ENCODE assay signal across 8 mouse cellular contexts in genomic region chrX:98701635-98702034, GRCm38 (mm10).
DNase-seq lines count a peak whose midpoint lies in the region; ATAC-seq and TF ChIP-seq lines count a peak whose summit lies in the region.

No protein-coding gene starts in this region.

- no peak overlapping the region for H3K27ac ChIP-seq in intestine, postnatal 0 days (ENCODE audit: low read depth, low read length)
- H3K27ac ChIP-seq in intestine, embryonic 15.5 days: no peak overlapping the region
- no peak overlapping the region for H3K27ac ChIP-seq in embryonic facial prominence, embryonic 14.5 days (replicated peaks; ENCODE audit: low read depth, low read length)
- H3K27ac ChIP-seq in hindbrain, embryonic 12.5 days: no peak overlapping the region
- no peak overlapping the region for H3K27ac ChIP-seq in left cerebral cortex, adult 2 months
- no peak overlapping the region for H3K27ac ChIP-seq in midbrain, embryonic 11.5 days (ENCODE audit: low read depth, low read length)

- ATAC-seq in intestine, postnatal 0 days: no peak
- ATAC-seq in intestine, embryonic 15.5 days: no peak
- ATAC-seq in embryonic facial prominence, embryonic 14.5 days (ENCODE audit: low read depth): peak; percentile 60; the same call in 1 of the 2 replicates
- ATAC-seq in hindbrain, embryonic 12.5 days (ENCODE audit: low FRiP score): peak; percentile 54; the same call in 1 of the 2 replicates
- ATAC-seq in midbrain, embryonic 11.5 days (ENCODE audit: low FRiP score): no peak; the same call in 1 of the 2 replicates

- intact Hi-C loops in left cerebral cortex, adult 2 months (cut with DNase I): loop anchor here (1.0 kb wide), 1 partner anchor 218 kb away; no protein-coding TSS in a partner anchor

- H3K9ac ChIP-seq in intestine, postnatal 0 days (ENCODE audit: low read depth, low read length): no peak overlapping the region
- no peak overlapping the region for H3K9ac ChIP-seq in intestine, embryonic 15.5 days
- no peak overlapping the region for H3K9ac ChIP-seq in embryonic facial prominence, embryonic 14.5 days (ENCODE audit: low read depth, low read length)
- H3K9ac ChIP-seq in hindbrain, embryonic 12.5 days: no peak overlapping the region
- H3K9ac ChIP-seq in midbrain, embryonic 11.5 days (ENCODE audit: low read length): no peak overlapping the region

- no peaks in the 10 kb centered on the region for H3K4me1 ChIP-seq in intestine, postnatal 0 days (replicated peaks; ENCODE audit: control insufficient read depth, insufficient read depth, low read length)
- no peaks in the 10 kb centered on the region for H3K4me1 ChIP-seq in intestine, embryonic 15.5 days (replicated peaks)
- no peaks in the 10 kb centered on the region for H3K4me1 ChIP-seq in embryonic facial prominence, embryonic 14.5 days (ENCODE audit: control insufficient read depth, insufficient read depth, low read length)
- no peaks in the 10 kb centered on the region for H3K4me1 ChIP-seq in hindbrain, embryonic 12.5 days
- no peaks in the 10 kb centered on the region for H3K4me1 ChIP-seq in midbrain, embryonic 11.5 days (ENCODE audit: control insufficient read depth, insufficient read depth, low read length)

- 11% methylated on average over 4 of the region's 4 CpGs for WGBS in intestine, postnatal 0 days
- WGBS in intestine, embryonic 15.5 days: 21% methylated on average over 4 of the region's 4 CpGs
- 20% methylated on average over 4 of the region's 4 CpGs for WGBS in embryonic facial prominence, embryonic 14.5 days
- 22% methylated on average over 4 of the region's 4 CpGs for WGBS in hindbrain, embryonic 12.5 days
- 24% methylated on average over 4 of the region's 4 CpGs for WGBS in midbrain, embryonic 11.5 days

- H3K4me2 ChIP-seq in intestine, postnatal 0 days (replicated peaks; ENCODE audit: low read depth): no peak overlapping the region
- no peak overlapping the region for H3K4me2 ChIP-seq in intestine, embryonic 15.5 days (replicated peaks)
- H3K4me2 ChIP-seq in embryonic facial prominence, embryonic 14.5 days (ENCODE audit: low read depth, low read length): no peak overlapping the region
- no peak overlapping the region for H3K4me2 ChIP-seq in hindbrain, embryonic 12.5 days (replicated peaks)
- no peak overlapping the region for H3K4me2 ChIP-seq in midbrain, embryonic 11.5 days

- H3K27me3 ChIP-seq in intestine, postnatal 0 days (replicated peaks; ENCODE audit: control insufficient read depth, insufficient read depth, low read length): no peaks in the 10 kb centered on the region
- H3K27me3 ChIP-seq in intestine, embryonic 15.5 days (replicated peaks): no peaks in the 10 kb centered on the region
- peaks cover 3% of the 10 kb centered on the region; the same call in 1 of the 2 replicates for H3K27me3 ChIP-seq in embryonic facial prominence, embryonic 14.5 days (replicated peaks; ENCODE audit: control insufficient read depth, insufficient read depth, low read length)
- no peaks in the 10 kb centered on the region for H3K27me3 ChIP-seq in hindbrain, embryonic 12.5 days
- H3K27me3 ChIP-seq in midbrain, embryonic 11.5 days (ENCODE audit: control insufficient read depth, insufficient read depth, low read length): no peaks in the 10 kb centered on the region

- H3K9me3 ChIP-seq in intestine, postnatal 0 days (ENCODE audit: control insufficient read depth): no peaks in the 10 kb centered on the region
- no peaks in the 10 kb centered on the region for H3K9me3 ChIP-seq in intestine, embryonic 15.5 days
- H3K9me3 ChIP-seq in embryonic facial prominence, embryonic 14.5 days (ENCODE audit: control insufficient read depth, low read length): no peaks in the 10 kb centered on the region
- no peaks in the 10 kb centered on the region for H3K9me3 ChIP-seq in hindbrain, embryonic 12.5 days (replicated peaks)
- H3K9me3 ChIP-seq in midbrain, embryonic 11.5 days (ENCODE audit: control insufficient read depth, low read length): no peaks in the 10 kb centered on the region

- TF ChIP-seq CTCF in intestine, postnatal 0 days (IDR thresholded peaks at IDR 0.05; ENCODE audit: low read depth): peak; percentile 86
- peak; percentile 76 for TF ChIP-seq CTCF in left cerebral cortex, adult 2 months (IDR thresholded peaks at IDR 0.05)

- H3K4me3 ChIP-seq in intestine, postnatal 0 days (ENCODE audit: low read depth, low read length): no peak overlapping the region
- no peak overlapping the region for H3K4me3 ChIP-seq in intestine, embryonic 15.5 days (replicated peaks)
- no peak overlapping the region for H3K4me3 ChIP-seq in embryonic facial prominence, embryonic 14.5 days (ENCODE audit: low read depth, low read length)
- no peak overlapping the region for H3K4me3 ChIP-seq in hindbrain, embryonic 12.5 days
- H3K4me3 ChIP-seq in left cerebral cortex, adult 2 months: no peak overlapping the region
- H3K4me3 ChIP-seq in midbrain, embryonic 11.5 days (ENCODE audit: low read depth, low read length): no peak overlapping the region

- no peaks in the 10 kb centered on the region for H3K36me3 ChIP-seq in intestine, postnatal 0 days (ENCODE audit: control insufficient read depth, insufficient read depth)
- no peaks in the 10 kb centered on the region for H3K36me3 ChIP-seq in intestine, embryonic 15.5 days
- no peaks in the 10 kb centered on the region for H3K36me3 ChIP-seq in embryonic facial prominence, embryonic 14.5 days (ENCODE audit: control insufficient read depth, insufficient read depth, low read length)
- H3K36me3 ChIP-seq in hindbrain, embryonic 12.5 days: no peaks in the 10 kb centered on the region
- no peaks in the 10 kb centered on the region for H3K36me3 ChIP-seq in midbrain, embryonic 11.5 days (ENCODE audit: control insufficient read depth, insufficient read depth, low read length)

- peak; percentile 86 for DNase-seq in brain, adult 2 months (ENCODE audit: low read depth, low spot score)
- peak; percentile 58 for DNase-seq in embryonic facial prominence, embryonic 14.5 days (ENCODE audit: low spot score)
- DNase-seq in left cerebral cortex, adult 2 months (ENCODE audit: extremely low spot score in 1 of 2, low spot score in 2 of 2): peak; percentile 31 to 37
- DNase-seq in midbrain, embryonic 11.5 days (ENCODE audit: low spot score, missing footprints): peak; percentile 88
- DNase-seq in spleen, postnatal 10 days (ENCODE audit: low spot score in 2 of 2): peak; percentile 7 to 36

Comparison
In these comparisons a context has a peak if more than half of its experiments do, and no peak if none do; other contexts are left out.
1. ATAC-seq: peak in embryonic facial prominence, embryonic 14.5 days (single experiment) and hindbrain, embryonic 12.5 days (single experiment); none in intestine, postnatal 0 days (single experiment), intestine, embryonic 15.5 days (single experiment) and midbrain, embryonic 11.5 days (single experiment).
2. DNase-seq: peak in every context shown above with its lines; median percentile 88 in midbrain, embryonic 11.5 days; 86 in brain, adult 2 months; 58 in embryonic facial prominence, embryonic 14.5 days; 34 in left cerebral cortex, adult 2 months; 22 in spleen, postnatal 10 days.